In the genomic region with DNA sequence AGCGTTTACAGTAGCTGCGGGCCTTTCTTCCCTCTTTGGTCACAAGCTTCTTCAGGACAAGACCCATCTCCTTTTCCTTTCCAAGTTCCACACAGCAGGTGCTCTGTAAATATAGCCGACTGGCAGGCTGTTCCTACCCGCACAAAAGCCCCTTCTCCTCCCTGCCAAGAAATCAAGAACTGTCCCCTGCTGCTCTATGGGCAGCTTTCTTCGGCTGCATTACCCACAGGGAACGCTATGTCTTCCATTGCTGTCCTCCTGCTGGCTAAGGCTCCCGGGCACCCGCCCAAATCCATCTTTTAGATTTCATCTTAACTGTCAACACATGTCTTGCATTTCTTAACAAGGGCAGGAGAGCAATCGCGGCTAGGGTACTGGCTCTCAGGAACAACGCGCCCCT, we compare ENCODE assay signal across 8 mouse cellular contexts. TPM values are rescaled to one million over a fixed set of nuclear protein-coding genes. Genes with fewer than 3 reads are reported as not detected.
DNase-seq lines count a peak whose midpoint lies in the region; ATAC-seq lines count a peak whose summit lies in the region.

No protein-coding gene starts in this region.

- ATAC-seq in megakaryocyte-erythroid progenitor cell, adult 5-6 weeks (replicated peaks; ENCODE audit: low FRiP score, low TSS enrichment, poor library complexity, severe bottlenecking), result no peak

- peak; percentile 6 for DNase-seq in left cerebral cortex, adult 11 months (ENCODE audit: low spot score)
- no peak for DNase-seq in left cerebral cortex, adult 8-10 months (ENCODE audit: low spot score in 2 of 2)
- peak; percentile 56 for DNase-seq in cerebellum, adult 11-12 months
- peak; percentile 81 to 83 for DNase-seq in gastrocnemius, adult 8-10 months (ENCODE audit: low spot score in 2 of 2)
- peak; percentile 50 for DNase-seq in lung, postnatal 36 days
- no peak for DNase-seq in kidney, postnatal 25 days
- DNase-seq in spleen, postnatal 14 days (ENCODE audit: low spot score in 2 of 2), result no peak

RNA-seq across cellular contexts. Expression of gene Mybpc1, which starts 13.9 kb away (rescaled TPM):
- 1 to 10 TPM; 4.3 to 5.9 (median 5.4) TPM for total RNA-seq in left cerebral cortex, adult 8-10 months (2022)
- total RNA-seq in gastrocnemius, adult 8-10 months (2022), result 100 to 1,000 TPM; 812 to 945 (median 865) TPM
- not detected in 2 replicates for total RNA-seq in megakaryocyte-erythroid progenitor cell, adult 5-6 weeks (2014; fragmentation: Nextera tagmentation)
- total RNA-seq in megakaryocyte-erythroid progenitor cell, adult 5-6 weeks (2017), result not detected in 2 replicates

Comparison
In these comparisons a context has a peak if more than half of its experiments do, and no peak if none do; other contexts are left out.
1. DNase-seq: peak in left cerebral cortex, adult 11 months (single experiment), cerebellum, adult 11-12 months (single experiment), gastrocnemius, adult 8-10 months (2 of 2) and lung, postnatal 36 days (single experiment); none in left cerebral cortex, adult 8-10 months (0 of 2), kidney, postnatal 25 days (0 of 2) and spleen, postnatal 14 days (0 of 2).
2. RNA of gene Mybpc1, which starts 13.9 kb away (total RNA-seq): 812 to 945 TPM in gastrocnemius, adult 8-10 months; 4.3 to 5.9 TPM in left cerebral cortex, adult 8-10 months and not detected in megakaryocyte-erythroid progenitor cell, adult 5-6 weeks; every median in the first group is over 100 times any median in the second.